Mouse (Mus musculus): ENCODE results near the gene Golim4. TPM values are rescaled to one million over a fixed set of nuclear protein-coding genes. Genes with fewer than 3 reads are reported as not detected.

Golim4 gene
- polyA plus RNA-seq, 1 experiment from 2014 or later, result 40.1 TPM

GRCm38 (mm10) chr3:75949358-75949757, 7.4 kb downstream of the Golim4 start:
- Histone ChIP-seq H3K36me3 (peaks cover 3% of the 10 kb centered on the region; the same call in 1 of the 2 replicates), H3K9me3 (replicated peaks) (no peaks in the 10 kb centered on the region), H3K4me1 (replicated peaks) (peaks cover 38% of the 10 kb centered on the region), H3K27ac (no peak overlapping the region), H3K4me3 (no peak overlapping the region), H3K27me3 (no peaks in the 10 kb centered on the region), H3K4me2 (no peak overlapping the region), H3K9ac (no peak overlapping the region)
- ATAC-seq (replicated peaks; ENCODE audit: insufficient number of reproducible peaks, insufficient read depth, low FRiP score, low read depth), result no peak
- WGBS, result 52% methylated on average over 5 of the region's 5 CpGs

- H3K9ac ChIP-seq, result no peak overlapping the region
- no peak for ATAC-seq (replicated peaks; ENCODE audit: insufficient number of reproducible peaks, insufficient read depth, low FRiP score, low read depth)
- H3K36me3 ChIP-seq, result peaks cover 3% of the 10 kb centered on the region; the same call in 1 of the 2 replicates
- H3K27ac ChIP-seq, result no peak overlapping the region
- no peaks in the 10 kb centered on the region for H3K9me3 ChIP-seq (replicated peaks)
- H3K4me1 ChIP-seq (replicated peaks), result peaks cover 30% of the 10 kb centered on the region
- no peak overlapping the region for H3K4me2 ChIP-seq
- no peak overlapping the region for H3K4me3 ChIP-seq
- 71% methylated on average over 2 of the region's 2 CpGs for WGBS
- H3K27me3 ChIP-seq, result no peaks in the 10 kb centered on the region
Measured at GRCm38 (mm10) chr3:75948541-75949095, 8.1 kb downstream of the Golim4 start.

GRCm38 (mm10) chr3:75948003-75948402, 8.7 kb downstream of the Golim4 start:
- Histone ChIP-seq H3K27ac (no peak overlapping the region), H3K27me3 (no peaks in the 10 kb centered on the region), H3K36me3 (peaks cover 3% of the 10 kb centered on the region; the same call in 1 of the 2 replicates), H3K9ac (no peak overlapping the region), H3K4me3 (no peak overlapping the region), H3K4me1 (replicated peaks) (peaks cover 27% of the 10 kb centered on the region), H3K4me2 (no peak overlapping the region), H3K9me3 (replicated peaks) (no peaks in the 10 kb centered on the region)
- WGBS, result 87% methylated on average over 1 of the region's 1 CpGs
- ATAC-seq (replicated peaks; ENCODE audit: insufficient number of reproducible peaks, insufficient read depth, low FRiP score, low read depth), result no peak

- H3K4me1 ChIP-seq (replicated peaks), result peaks cover 15% of the 10 kb centered on the region
- H3K27ac ChIP-seq, result peak overlapping the region; percentile 31; the same call in 1 of the 2 replicates
- H3K36me3 ChIP-seq, result peaks cover 3% of the 10 kb centered on the region; the same call in 1 of the 2 replicates
- H3K9ac ChIP-seq, result no peak overlapping the region
- H3K4me2 ChIP-seq, result no peak overlapping the region
- H3K27me3 ChIP-seq, result no peaks in the 10 kb centered on the region
- ATAC-seq (replicated peaks; ENCODE audit: insufficient number of reproducible peaks, insufficient read depth, low FRiP score, low read depth), result no peak
- H3K9me3 ChIP-seq (replicated peaks), result no peaks in the 10 kb centered on the region
- WGBS, result 54% methylated on average over 12 of the region's 12 CpGs
- H3K4me3 ChIP-seq, result no peak overlapping the region
Measured at GRCm38 (mm10) chr3:75942303-75943060, 14.3 kb downstream of the Golim4 start.

- WGBS, result 52% methylated on average over 1 of the region's 1 CpGs
- Histone ChIP-seq H3K9me3 (replicated peaks) (no peaks in the 10 kb centered on the region), H3K27me3 (no peaks in the 10 kb centered on the region), H3K4me1 (replicated peaks) (peaks cover 15% of the 10 kb centered on the region), H3K9ac (no peak overlapping the region), H3K4me3 (no peak overlapping the region), H3K4me2 (no peak overlapping the region), H3K27ac (no peak overlapping the region), H3K36me3 (peaks cover under 1% of the 10 kb centered on the region; the same call in 1 of the 2 replicates)
- ATAC-seq (replicated peaks; ENCODE audit: insufficient number of reproducible peaks, insufficient read depth, low FRiP score, low read depth), result no peak
Measured at GRCm38 (mm10) chr3:75941864-75942263, 14.9 kb downstream of the Golim4 start.

- H3K9me3 ChIP-seq (replicated peaks), result 0 out of 2 replicates have a peak, but pooled peaks cover 5% of the 10 kb centered on the region
- no peaks in the 10 kb centered on the region for H3K36me3 ChIP-seq
- H3K4me3 ChIP-seq, result no peak overlapping the region
- H3K27ac ChIP-seq, result no peak overlapping the region
- H3K4me1 ChIP-seq (replicated peaks), result 0 out of 2 replicates have a peak, but pooled peaks cover 2% of the 10 kb centered on the region
- H3K27me3 ChIP-seq, result no peaks in the 10 kb centered on the region
- H3K9ac ChIP-seq, result no peak overlapping the region
- 80% methylated on average over 2 of the region's 2 CpGs for WGBS
- ATAC-seq (replicated peaks; ENCODE audit: insufficient number of reproducible peaks, insufficient read depth, low FRiP score, low read depth), result no peak
- H3K4me2 ChIP-seq, result no peak overlapping the region
Measured at GRCm38 (mm10) chr3:75936152-75936551, 20.6 kb downstream of the Golim4 start.

GRCm38 (mm10) chr3:75930659-75931225, 26.0 kb downstream of the Golim4 start:
- H3K27ac ChIP-seq, result no peak overlapping the region
- H3K4me3 ChIP-seq, result no peak overlapping the region
- no peaks in the 10 kb centered on the region for H3K27me3 ChIP-seq
- no peak overlapping the region for H3K4me2 ChIP-seq
- no peak for ATAC-seq (replicated peaks; ENCODE audit: insufficient number of reproducible peaks, insufficient read depth, low FRiP score, low read depth)
- no peaks in the 10 kb centered on the region for H3K36me3 ChIP-seq
- H3K4me1 ChIP-seq (replicated peaks), result peaks cover 9% of the 10 kb centered on the region
- no peak overlapping the region for H3K9ac ChIP-seq
- 0 out of 2 replicates have a peak, but pooled peaks cover 5% of the 10 kb centered on the region for H3K9me3 ChIP-seq (replicated peaks)
- 57% methylated on average over 2 of the region's 2 CpGs for WGBS

GRCm38 (mm10) chr3:75929926-75930548, 26.7 kb downstream of the Golim4 start:
- Histone ChIP-seq H3K9ac (no peak overlapping the region), H3K27me3 (no peaks in the 10 kb centered on the region), H3K4me1 (replicated peaks) (peaks cover 13% of the 10 kb centered on the region), H3K36me3 (no peaks in the 10 kb centered on the region), H3K4me3 (no peak overlapping the region), H3K9me3 (replicated peaks) (0 out of 2 replicates have a peak, but pooled peaks cover 5% of the 10 kb centered on the region), H3K4me2 (no peak overlapping the region), H3K27ac (no peak overlapping the region)
- no peak for ATAC-seq (replicated peaks; ENCODE audit: insufficient number of reproducible peaks, insufficient read depth, low FRiP score, low read depth)
- WGBS, result 80% methylated on average over 7 of the region's 7 CpGs

- Histone ChIP-seq H3K9ac (no peak overlapping the region), H3K36me3 (no peaks in the 10 kb centered on the region), H3K4me3 (no peak overlapping the region), H3K27me3 (no peaks in the 10 kb centered on the region), H3K4me1 (replicated peaks) (peaks cover 23% of the 10 kb centered on the region), H3K9me3 (replicated peaks) (no peaks in the 10 kb centered on the region), H3K27ac (peak overlapping the region; percentile 36; the same call in 1 of the 2 replicates), H3K4me2 (no peak overlapping the region)
- ATAC-seq (replicated peaks; ENCODE audit: insufficient number of reproducible peaks, insufficient read depth, low FRiP score, low read depth), result no peak
- WGBS, result 72% methylated on average over 3 of the region's 3 CpGs
Measured at GRCm38 (mm10) chr3:75926327-75926726, 30.4 kb downstream of the Golim4 start.

GRCm38 (mm10) chr3:75925123-75925522, 31.6 kb downstream of the Golim4 start:
- 58% methylated on average over 2 of the region's 2 CpGs for WGBS
- Histone ChIP-seq H3K4me3 (no peak overlapping the region), H3K4me2 (no peak overlapping the region), H3K4me1 (replicated peaks) (peaks cover 33% of the 10 kb centered on the region), H3K9me3 (replicated peaks) (no peaks in the 10 kb centered on the region), H3K27ac (no peak overlapping the region), H3K9ac (no peak overlapping the region), H3K36me3 (no peaks in the 10 kb centered on the region), H3K27me3 (no peaks in the 10 kb centered on the region)
- no peak for ATAC-seq (replicated peaks; ENCODE audit: insufficient number of reproducible peaks, insufficient read depth, low FRiP score, low read depth)
